Mouse (Mus musculus): ENCODE measurements around the gene Gm26661. TPM values are rescaled to one million over a fixed set of nuclear protein-coding genes. Genes with fewer than 3 reads are reported as not detected.

The Gm26661 gene
- polyA plus RNA-seq, 1 experiment from 2014 or later = 0.49 TPM

GRCm38 (mm10) chr14:7826151-7826937 lies 35.0 kb downstream of the Gm26661 start:
- Histone ChIP-seq H3K27ac (replicated peaks) (peak overlapping the region; percentile 36), H3K4me1 (replicated peaks) (peaks cover 29% of the 10 kb centered on the region), H3K27me3 (no peaks in the 10 kb centered on the region), H3K36me3 (no peaks in the 10 kb centered on the region), H3K9me3 (no peaks in the 10 kb centered on the region), H3K4me2 (no peak overlapping the region), H3K9ac (no peak overlapping the region), H3K4me3 (no peak overlapping the region)
- ATAC-seq (ENCODE audit: low FRiP score, low read depth) = peak; percentile 59; the same call in 1 of the 2 replicates
- WGBS = 32% methylated on average over 10 of the region's 10 CpGs

DNA sequence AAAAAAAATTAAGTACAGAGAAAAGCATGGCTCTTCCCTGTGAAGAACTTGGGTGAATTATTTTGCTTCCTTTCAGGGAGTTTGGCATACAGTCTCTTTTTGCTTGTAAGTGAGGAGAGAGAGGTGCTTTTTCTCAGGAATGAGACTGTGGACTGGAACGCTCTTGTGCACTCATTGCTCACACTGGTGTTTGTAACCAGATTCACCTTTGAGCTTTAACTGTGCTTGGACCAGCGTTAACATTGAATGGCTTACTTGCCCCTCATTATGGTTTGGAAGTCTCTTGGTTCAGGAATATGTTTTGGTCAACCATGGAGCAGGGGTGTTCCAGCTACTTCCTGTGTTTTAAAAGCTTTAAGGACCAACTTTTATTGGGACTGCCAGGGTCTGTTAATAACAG lies 37.8 kb downstream of the Gm26661 start:
- Histone ChIP-seq H3K27me3 (no peaks in the 10 kb centered on the region), H3K4me3 (no peak overlapping the region), H3K36me3 (no peaks in the 10 kb centered on the region), H3K4me1 (replicated peaks) (peaks cover 15% of the 10 kb centered on the region), H3K4me2 (no peak overlapping the region), H3K9ac (no peak overlapping the region), H3K27ac (replicated peaks) (no peak overlapping the region), H3K9me3 (no peaks in the 10 kb centered on the region)
- ATAC-seq (ENCODE audit: low FRiP score, low read depth) = no peak
- WGBS = 94% methylated on average over 2 of the region's 2 CpGs

DNA sequence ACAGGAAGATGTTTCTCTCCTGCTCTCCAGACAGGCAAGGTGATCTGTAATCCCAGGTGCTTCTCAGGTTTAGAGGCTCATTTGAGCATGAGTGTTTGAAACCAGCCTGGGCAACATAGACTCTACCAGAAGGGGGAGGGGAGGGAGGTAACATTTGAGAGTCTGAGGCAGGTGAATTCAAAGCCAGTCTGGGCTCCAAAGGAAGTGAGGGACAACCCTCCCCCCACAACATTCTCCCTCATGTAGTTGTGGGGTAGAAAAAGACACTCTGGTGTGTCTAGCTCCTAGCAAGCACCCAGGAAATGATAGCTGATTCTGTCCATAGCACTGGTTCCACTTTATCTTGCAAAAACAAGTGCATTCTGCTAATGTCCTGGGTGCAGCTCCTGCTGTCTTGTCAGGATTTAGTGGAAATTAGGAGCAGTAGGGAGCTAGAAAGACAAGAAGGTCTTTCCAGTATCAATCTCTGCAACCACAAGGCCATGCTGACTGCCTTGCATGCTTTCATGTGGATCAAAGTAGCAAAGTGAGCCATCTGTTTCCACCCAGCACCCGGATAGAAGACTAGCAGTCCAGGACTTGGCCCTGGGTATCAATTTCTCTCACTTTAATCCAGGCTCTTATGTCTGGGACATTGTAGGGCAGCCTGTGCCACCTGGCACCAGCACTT lies 40.5 kb downstream of the Gm26661 start:
- Histone ChIP-seq H3K9ac (no peak overlapping the region), H3K27ac (replicated peaks) (no peak overlapping the region), H3K36me3 (no peaks in the 10 kb centered on the region), H3K4me2 (no peak overlapping the region), H3K9me3 (no peaks in the 10 kb centered on the region), H3K4me3 (no peak overlapping the region), H3K4me1 (replicated peaks) (no peaks in the 10 kb centered on the region), H3K27me3 (no peaks in the 10 kb centered on the region)
- 69% methylated on average over 1 of the region's 1 CpGs for WGBS
- ATAC-seq (ENCODE audit: low FRiP score, low read depth) = no peak

- Histone ChIP-seq H3K4me3 (no peak overlapping the region), H3K9ac (no peak overlapping the region), H3K4me1 (replicated peaks) (no peaks in the 10 kb centered on the region), H3K4me2 (no peak overlapping the region), H3K27me3 (no peaks in the 10 kb centered on the region), H3K9me3 (no peaks in the 10 kb centered on the region), H3K36me3 (no peaks in the 10 kb centered on the region), H3K27ac (replicated peaks) (no peak overlapping the region)
- WGBS = 94% methylated on average over 5 of the region's 5 CpGs
- no peak for ATAC-seq (ENCODE audit: low FRiP score, low read depth)
These were observed 41.0 kb downstream of the Gm26661 start for GRCm38 (mm10) chr14:7832440-7832783.

- no peak overlapping the region for H3K4me2 ChIP-seq
- no peaks in the 10 kb centered on the region for H3K36me3 ChIP-seq
- no peaks in the 10 kb centered on the region for H3K9me3 ChIP-seq
- no peaks in the 10 kb centered on the region for H3K4me1 ChIP-seq (replicated peaks)
- H3K9ac ChIP-seq = no peak overlapping the region
- no peak for ATAC-seq (ENCODE audit: low FRiP score, low read depth)
- no peaks in the 10 kb centered on the region for H3K27me3 ChIP-seq
- 75% methylated on average over 4 of the region's 4 CpGs for WGBS
- H3K27ac ChIP-seq (replicated peaks) = no peak overlapping the region
- no peak overlapping the region for H3K4me3 ChIP-seq
These were observed 42.1 kb downstream of the Gm26661 start for GRCm38 (mm10) chr14:7833458-7833857.

- H3K4me3 ChIP-seq = no peak overlapping the region
- 78% methylated on average over 5 of the region's 5 CpGs for WGBS
- ATAC-seq (ENCODE audit: low FRiP score, low read depth) = no peak
These were observed 47.2 kb downstream of the Gm26661 start for GRCm38 (mm10) chr14:7838564-7839089.

DNA sequence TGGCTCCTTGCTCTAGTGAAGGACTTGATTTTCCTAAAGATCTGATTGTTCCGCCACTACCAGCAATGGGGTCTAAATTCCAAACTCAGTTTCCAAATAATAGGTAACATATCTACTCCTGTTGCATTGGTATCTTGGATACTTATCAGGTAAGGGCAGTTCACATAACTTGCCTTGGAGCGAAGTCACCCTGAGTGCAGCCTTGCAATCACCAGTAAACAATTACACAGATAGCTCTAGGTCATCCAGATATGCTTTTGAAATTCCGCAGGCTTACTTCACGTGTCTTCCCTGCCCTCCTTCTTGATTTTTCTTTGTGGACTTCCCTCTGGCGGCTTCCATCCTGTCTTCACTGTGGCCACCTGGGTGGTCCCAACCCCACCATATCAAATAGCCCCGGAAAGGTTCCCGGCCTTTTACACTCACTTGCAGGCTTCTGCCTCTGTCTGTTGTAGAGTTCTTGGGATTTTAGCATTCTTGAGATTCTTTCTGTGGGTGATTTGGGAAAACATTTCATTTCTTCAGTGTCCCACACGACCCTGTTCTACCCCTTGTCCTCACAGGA lies 48.6 kb downstream of the Gm26661 start:
- no peaks in the 10 kb centered on the region for H3K27me3 ChIP-seq
- ATAC-seq (ENCODE audit: low FRiP score, low read depth) = no peak
- no peak overlapping the region for H3K9ac ChIP-seq
- no peak overlapping the region for H3K4me3 ChIP-seq
- H3K4me2 ChIP-seq = no peak overlapping the region
- 0 out of 2 replicates have a peak, but pooled peaks cover 3% of the 10 kb centered on the region for H3K4me1 ChIP-seq (replicated peaks)
- no peak overlapping the region for H3K27ac ChIP-seq (replicated peaks)
- WGBS = 73% methylated on average over 8 of the region's 8 CpGs
- H3K36me3 ChIP-seq = no peaks in the 10 kb centered on the region
- no peaks in the 10 kb centered on the region for H3K9me3 ChIP-seq

More at GRCm38 (mm10) chr14:7838564-7839089, 47.2 kb downstream of the Gm26661 start:
- no peaks in the 10 kb centered on the region for H3K9me3 ChIP-seq
- H3K27me3 ChIP-seq = no peaks in the 10 kb centered on the region
- H3K4me1 ChIP-seq (replicated peaks) = 0 out of 2 replicates have a peak, but pooled peaks cover 3% of the 10 kb centered on the region
- H3K36me3 ChIP-seq = no peaks in the 10 kb centered on the region
- no peak overlapping the region for H3K4me2 ChIP-seq
- no peak overlapping the region for H3K9ac ChIP-seq
- no peak overlapping the region for H3K27ac ChIP-seq (replicated peaks)

Other genes with a start within 250 kb of the Gm26661 start
- gene Gm3558, start 223.0 kb upstream of the Gm26661 start, polyA plus RNA-seq (2015; fragmentation: Nextera tagmentation; extraction: Ambion mirVana) = 5.2 and 6.4 TPM in 2 replicates
- gene Gm10338, start 196.0 kb upstream of the Gm26661 start, polyA plus RNA-seq (2015; fragmentation: Nextera tagmentation; extraction: Ambion mirVana) = not detected in 2 replicates
- gene Gm10128, start 147.6 kb upstream of the Gm26661 start, polyA plus RNA-seq (2015; fragmentation: Nextera tagmentation; extraction: Ambion mirVana) = not detected in 2 replicates
- gene Flnb, start 26.4 kb downstream of the Gm26661 start, polyA plus RNA-seq (2015; fragmentation: Nextera tagmentation; extraction: Ambion mirVana) = 7.8 and 22.5 TPM in 2 replicates
- gene Gm45521, start 165.7 kb downstream of the Gm26661 start, polyA plus RNA-seq (2015; fragmentation: Nextera tagmentation; extraction: Ambion mirVana) = not detected in 2 replicates
- 0.04 and 0.12 TPM in 2 replicates for gene Dnase1l3, start 203.0 kb downstream of the Gm26661 start, polyA plus RNA-seq (2015; fragmentation: Nextera tagmentation; extraction: Ambion mirVana)
- gene Abhd6, start 211.3 kb downstream of the Gm26661 start, polyA plus RNA-seq (2015; fragmentation: Nextera tagmentation; extraction: Ambion mirVana) = 34.5 and 36.1 TPM in 2 replicates

All from hindbrain, embryonic 15.5 days (tissue).